Mouse (Mus musculus): ENCODE results near the gene Ndufs2. TPM values are rescaled to one million over a fixed set of nuclear protein-coding genes. Genes with fewer than 3 reads are reported as not detected.
A peak's percentile ranks its signal among the peaks of the same experiment; 100 is the strongest.

Gene Ndufs2
- total and polyA plus RNA-seq, 2 experiments: 174 to 272 TPM

GRCm38 (mm10) chr1:171223796-171224195 lies 27.4 kb downstream of the Ndufs2 start:
- DNase-seq (ENCODE audit: extremely low read depth, low read depth, low spot score): peak; percentile 99
- no peaks in the 10 kb centered on the region for H3K79me2 ChIP-seq (ENCODE audit: control insufficient read depth, insufficient read depth, low read length)
- no peak for TF ChIP-seq CTCF (IDR thresholded peaks at IDR 0.05; ENCODE audit: low read depth, low read length)
- no peak for TF ChIP-seq POLR2A (IDR thresholded peaks at IDR 0.05; ENCODE audit: extremely low read depth, insufficient read depth, low read length)
- WGBS: 17% methylated on average over 2 of the region's 2 CpGs
- H3K4me1 ChIP-seq (ENCODE audit: control insufficient read depth, insufficient read depth, low read length): peaks cover 11% of the 10 kb centered on the region
- peaks cover 17% of the 10 kb centered on the region; the same call in 1 of the 2 replicates for H3K36me3 ChIP-seq (ENCODE audit: control insufficient read depth, insufficient read depth, low read length)
- H3K9ac ChIP-seq (ENCODE audit: low read depth, low read length): no peak overlapping the region
- H3K27me3 ChIP-seq (ENCODE audit: control insufficient read depth, insufficient read depth, low read length): no peaks in the 10 kb centered on the region
- H3K4me3 ChIP-seq (ENCODE audit: insufficient read depth, low read depth, low read length): no peak overlapping the region
- H3K27ac ChIP-seq (replicated peaks; ENCODE audit: insufficient read depth, low read depth, low read length): peak overlapping the region; percentile 95

GRCm38 (mm10) chr1:171223168-171223567 lies 28.0 kb downstream of the Ndufs2 start:
- peak overlapping the region; percentile 74 for H3K27ac ChIP-seq (replicated peaks; ENCODE audit: insufficient read depth, low read depth, low read length)
- 24% methylated on average over 6 of the region's 6 CpGs for WGBS

GRCm38 (mm10) chr1:171222238-171223155 lies 28.7 kb downstream of the Ndufs2 start, which contains the start of gene Tomm40l:
TSS of gene Tomm40l (minus strand) at chr1:171222514.
- TF ChIP-seq CTCF (IDR thresholded peaks at IDR 0.05; ENCODE audit: low read depth, low read length) (0 out of 2 replicates have a peak, but pooled peaks have one; percentile 22), POLR2A (IDR thresholded peaks at IDR 0.05; ENCODE audit: extremely low read depth, insufficient read depth, low read length) (peak; percentile 11; the same call in 1 of the 2 replicates)
- H3K79me2 ChIP-seq (ENCODE audit: control insufficient read depth, insufficient read depth, low read length): no peaks in the 10 kb centered on the region
- H3K27ac ChIP-seq (replicated peaks; ENCODE audit: insufficient read depth, low read depth, low read length): peak within 1 kb of the TSS; percentile 74
- H3K4me1 ChIP-seq (ENCODE audit: control insufficient read depth, insufficient read depth, low read length): peaks cover 11% of the 10 kb centered on the region
- peak within 1 kb of the TSS; percentile 59 for H3K9ac ChIP-seq (ENCODE audit: low read depth, low read length)
- H3K36me3 ChIP-seq (ENCODE audit: control insufficient read depth, insufficient read depth, low read length): peaks cover 29% of the 10 kb centered on the region
- H3K4me3 ChIP-seq (ENCODE audit: insufficient read depth, low read depth, low read length): peak within 1 kb of the TSS; percentile 58
- H3K27me3 ChIP-seq (ENCODE audit: control insufficient read depth, insufficient read depth, low read length): no peaks in the 10 kb centered on the region
- DNase-seq (ENCODE audit: extremely low read depth, low read depth, low spot score): peak; percentile 97
- WGBS: 3% methylated on average over 28 of the region's 28 CpGs

More at GRCm38 (mm10) chr1:171223168-171223567, 28.0 kb downstream of the Ndufs2 start:
- TF ChIP-seq POLR2A (IDR thresholded peaks at IDR 0.05; ENCODE audit: extremely low read depth, insufficient read depth, low read length) (no peak), CTCF (IDR thresholded peaks at IDR 0.05; ENCODE audit: low read depth, low read length) (no peak)
- peak; percentile 66 for DNase-seq (ENCODE audit: extremely low read depth, low read depth, low spot score)
- Histone ChIP-seq H3K36me3 (ENCODE audit: control insufficient read depth, insufficient read depth, low read length) (peaks cover 22% of the 10 kb centered on the region), H3K4me3 (ENCODE audit: insufficient read depth, low read depth, low read length) (no peak overlapping the region), H3K4me1 (ENCODE audit: control insufficient read depth, insufficient read depth, low read length) (peaks cover 11% of the 10 kb centered on the region), H3K9ac (ENCODE audit: low read depth, low read length) (peak overlapping the region; percentile 52), H3K27me3 (ENCODE audit: control insufficient read depth, insufficient read depth, low read length) (no peaks in the 10 kb centered on the region), H3K79me2 (ENCODE audit: control insufficient read depth, insufficient read depth, low read length) (no peaks in the 10 kb centered on the region)

- DNase-seq (ENCODE audit: extremely low read depth, low read depth, low spot score): peak; percentile 70
- H3K9ac ChIP-seq (ENCODE audit: low read depth, low read length): peak overlapping the region; percentile 66
- no peaks in the 10 kb centered on the region for H3K27me3 ChIP-seq (ENCODE audit: control insufficient read depth, insufficient read depth, low read length)
- H3K4me3 ChIP-seq (ENCODE audit: insufficient read depth, low read depth, low read length): peak overlapping the region; percentile 58
- TF ChIP-seq POLR2A (IDR thresholded peaks at IDR 0.05; ENCODE audit: extremely low read depth, insufficient read depth, low read length) (peak; percentile 42; the same call in 1 of the 2 replicates), CTCF (IDR thresholded peaks at IDR 0.05; ENCODE audit: low read depth, low read length) (no peak)
- WGBS: 2% methylated on average over 22 of the region's 22 CpGs
- H3K27ac ChIP-seq (replicated peaks; ENCODE audit: insufficient read depth, low read depth, low read length): peak overlapping the region; percentile 55
- H3K79me2 ChIP-seq (ENCODE audit: control insufficient read depth, insufficient read depth, low read length): no peaks in the 10 kb centered on the region
- H3K4me1 ChIP-seq (ENCODE audit: control insufficient read depth, insufficient read depth, low read length): peaks cover 13% of the 10 kb centered on the region
- H3K36me3 ChIP-seq (ENCODE audit: control insufficient read depth, insufficient read depth, low read length): peaks cover 38% of the 10 kb centered on the region
Observed at GRCm38 (mm10) chr1:171221281-171222193, 29.7 kb downstream of the Ndufs2 start.

- peak overlapping the region; percentile 55 for H3K27ac ChIP-seq (replicated peaks; ENCODE audit: insufficient read depth, low read depth, low read length)
- WGBS: 2% methylated on average over 10 of the region's 10 CpGs
Observed at GRCm38 (mm10) chr1:171220871-171221270, 30.3 kb downstream of the Ndufs2 start.

More at GRCm38 (mm10) chr1:171220871-171221270, 30.3 kb downstream of the Ndufs2 start:
- DNase-seq (ENCODE audit: extremely low read depth, low read depth, low spot score): peak; percentile 88
- H3K9ac ChIP-seq (ENCODE audit: low read depth, low read length): peak overlapping the region; percentile 66
- H3K79me2 ChIP-seq (ENCODE audit: control insufficient read depth, insufficient read depth, low read length): no peaks in the 10 kb centered on the region
- no peaks in the 10 kb centered on the region for H3K27me3 ChIP-seq (ENCODE audit: control insufficient read depth, insufficient read depth, low read length)
- peak overlapping the region; percentile 7; the same call in 1 of the 2 replicates for H3K4me3 ChIP-seq (ENCODE audit: insufficient read depth, low read depth, low read length)
- H3K36me3 ChIP-seq (ENCODE audit: control insufficient read depth, insufficient read depth, low read length): peaks cover 39% of the 10 kb centered on the region
- peaks cover 13% of the 10 kb centered on the region for H3K4me1 ChIP-seq (ENCODE audit: control insufficient read depth, insufficient read depth, low read length)
- TF ChIP-seq CTCF (IDR thresholded peaks at IDR 0.05; ENCODE audit: low read depth, low read length) (peak; percentile 88), POLR2A (IDR thresholded peaks at IDR 0.05; ENCODE audit: extremely low read depth, insufficient read depth, low read length) (0 out of 2 replicates have a peak, but pooled peaks have one; percentile 19)

Measured in liver, adult 2 months (tissue).